Mouse (Mus musculus) inflammation-experienced regulatory T-cells, adult 6 months (primary cell): ENCODE measurements at regions not wholly inside any gene's neighbourhood (a gene's known extent, or its start where the extent isn't known, plus 50 kb on each side); places are given as distances from the start of the nearest gene placed in this dataset.

Experiments used
- ATAC-seq: one replicate; pipeline ENCODE4 v1.8.0; 2017

DNA sequence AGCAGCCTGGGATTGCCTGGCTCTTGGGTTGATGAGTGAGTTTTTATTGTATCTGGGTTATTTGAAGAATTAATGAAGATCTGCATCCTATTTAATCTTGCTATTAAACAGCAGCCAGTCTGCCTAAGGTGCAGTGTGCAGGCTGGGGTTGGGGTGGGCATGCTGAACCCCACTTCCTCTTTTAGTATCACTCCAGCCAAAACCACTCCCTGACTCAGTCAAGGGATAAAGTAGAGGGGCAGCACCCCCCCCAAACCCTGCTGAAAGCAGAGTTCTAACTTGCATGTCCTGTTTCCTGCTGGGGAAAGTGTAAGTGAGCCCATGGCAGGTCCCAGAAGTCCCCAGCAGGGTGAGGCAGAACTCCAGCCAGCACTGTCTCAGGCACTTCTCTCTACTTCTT is 292.7 kb upstream of the Rtl1 start:
- no peak for ATAC-seq

DNA sequence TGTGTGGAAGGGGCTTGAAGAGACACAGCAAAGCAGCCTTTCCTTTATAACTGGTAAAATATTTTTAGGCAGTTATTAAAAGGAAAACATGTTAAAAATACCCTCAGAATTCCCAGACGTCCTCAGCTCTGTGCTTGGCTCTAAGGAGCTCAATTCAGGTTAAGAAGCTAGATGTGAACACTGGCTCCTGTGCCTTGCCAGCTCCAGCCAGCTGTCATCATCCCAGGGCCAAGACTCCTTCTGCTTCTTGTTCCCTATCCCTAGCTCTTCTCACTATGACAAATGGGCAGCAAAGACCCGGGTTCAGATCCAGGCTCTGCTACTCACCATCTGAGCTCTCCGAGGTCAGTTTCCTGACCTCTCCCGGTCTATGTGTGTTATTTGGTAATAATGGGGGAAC is 293.5 kb upstream of the Rtl1 start:
- no peak for ATAC-seq

DNA sequence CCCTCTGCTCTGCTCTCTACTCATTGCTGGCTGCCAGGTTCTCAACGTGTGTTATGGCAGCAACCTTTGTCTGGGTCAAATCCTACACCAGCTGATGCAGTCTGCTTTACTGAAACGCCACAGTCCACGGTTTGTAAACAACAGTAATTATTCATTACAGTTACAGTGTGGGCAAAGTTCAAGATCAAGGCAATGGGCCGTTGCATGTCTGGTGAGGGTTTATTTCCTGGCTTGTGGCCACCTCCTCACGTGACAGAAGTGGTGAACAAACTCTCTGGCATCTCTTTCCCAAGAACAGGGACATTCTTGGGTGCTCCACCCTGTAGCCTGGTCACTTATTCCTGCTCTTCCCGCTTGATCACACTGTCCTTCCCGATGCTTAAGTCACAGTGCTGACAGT is 295.3 kb upstream of the Rtl1 start:
- no peak for ATAC-seq

DNA sequence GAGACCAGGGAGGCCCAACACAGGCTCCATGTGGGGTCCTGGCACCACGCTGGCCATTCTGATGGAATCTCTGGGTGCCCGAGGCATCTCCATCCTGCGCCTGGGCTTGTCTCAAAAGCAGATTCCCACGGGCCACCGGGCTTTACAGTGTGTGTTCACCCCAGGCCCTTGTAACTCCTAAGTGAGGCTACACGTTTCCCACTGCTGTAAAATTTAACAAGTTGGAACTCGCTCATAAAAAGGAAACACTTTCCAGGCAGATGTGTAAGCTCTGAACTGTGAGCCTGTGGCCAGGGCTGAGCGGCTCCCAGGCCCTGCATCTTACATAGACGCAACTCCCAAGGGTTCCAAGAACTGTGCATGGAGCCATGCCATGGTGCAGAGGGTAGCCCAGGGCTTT is 296.3 kb upstream of the Rtl1 start:
- no peak for ATAC-seq

DNA sequence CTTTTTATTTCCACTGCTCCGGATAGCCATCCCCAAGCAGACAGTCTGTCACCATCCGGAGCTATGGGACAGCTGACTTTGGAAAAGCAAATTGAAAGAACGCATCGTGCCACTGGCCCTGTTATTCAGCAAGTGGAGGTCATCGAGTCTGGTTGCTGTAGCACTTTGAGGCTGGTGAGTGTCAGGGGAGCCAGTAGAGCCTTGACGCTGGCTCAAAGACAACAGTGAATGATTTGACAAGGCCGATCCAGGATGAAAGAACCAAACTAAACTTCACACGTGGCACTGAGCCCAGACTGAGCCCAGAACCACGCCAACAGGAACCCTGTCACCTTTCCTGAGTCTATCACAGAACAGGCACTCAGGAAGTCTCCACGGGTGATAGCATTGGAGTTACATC is 296.8 kb upstream of the Rtl1 start:
- no peak for ATAC-seq

DNA sequence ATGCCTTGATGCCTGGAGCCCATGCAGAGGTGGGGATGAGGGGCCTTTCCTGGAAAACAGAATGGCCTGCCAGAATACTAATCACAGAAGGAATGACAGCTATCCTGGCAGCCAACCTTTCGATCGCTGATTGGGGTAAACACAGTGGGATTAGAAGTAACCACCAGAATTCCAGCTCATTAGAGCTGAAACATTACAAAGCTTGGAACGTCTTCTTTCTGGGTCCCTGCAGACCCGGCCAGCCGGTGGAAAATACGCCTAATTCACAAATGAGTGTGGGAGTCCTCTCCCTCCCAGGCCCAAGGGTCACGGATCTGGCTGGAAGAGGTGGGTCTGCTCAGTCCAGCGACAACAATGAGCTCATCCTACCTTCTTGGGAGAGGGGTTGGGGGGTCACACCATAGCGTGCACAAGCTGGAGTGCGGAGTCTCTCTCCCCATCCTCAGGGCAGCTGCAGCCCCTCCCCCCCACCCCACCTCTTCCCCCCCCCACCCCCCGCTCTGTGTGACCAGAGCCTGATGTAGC is 297.8 kb upstream of the Rtl1 start:
- ATAC-seq, result no peak

DNA sequence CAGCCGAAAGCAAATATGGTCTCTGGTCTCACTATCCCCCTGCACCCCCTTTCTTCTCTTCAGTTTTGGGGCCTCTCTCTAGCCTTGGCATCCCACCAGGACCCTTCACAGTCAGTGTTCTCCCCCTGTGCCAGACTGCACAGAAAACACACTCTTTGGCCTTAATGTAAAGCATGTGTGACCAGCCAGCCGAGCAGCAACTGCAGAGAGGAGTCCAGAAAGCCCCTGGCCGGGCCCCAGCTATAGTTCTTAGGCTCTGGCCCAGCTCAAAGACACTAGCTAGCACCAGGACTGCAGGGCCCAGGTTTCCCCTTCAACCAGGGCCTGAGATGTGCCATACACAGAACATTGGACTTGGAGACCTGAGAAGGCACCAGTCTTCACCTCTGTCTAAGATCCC is 299.3 kb upstream of the Rtl1 start:
- ATAC-seq, result no peak

DNA sequence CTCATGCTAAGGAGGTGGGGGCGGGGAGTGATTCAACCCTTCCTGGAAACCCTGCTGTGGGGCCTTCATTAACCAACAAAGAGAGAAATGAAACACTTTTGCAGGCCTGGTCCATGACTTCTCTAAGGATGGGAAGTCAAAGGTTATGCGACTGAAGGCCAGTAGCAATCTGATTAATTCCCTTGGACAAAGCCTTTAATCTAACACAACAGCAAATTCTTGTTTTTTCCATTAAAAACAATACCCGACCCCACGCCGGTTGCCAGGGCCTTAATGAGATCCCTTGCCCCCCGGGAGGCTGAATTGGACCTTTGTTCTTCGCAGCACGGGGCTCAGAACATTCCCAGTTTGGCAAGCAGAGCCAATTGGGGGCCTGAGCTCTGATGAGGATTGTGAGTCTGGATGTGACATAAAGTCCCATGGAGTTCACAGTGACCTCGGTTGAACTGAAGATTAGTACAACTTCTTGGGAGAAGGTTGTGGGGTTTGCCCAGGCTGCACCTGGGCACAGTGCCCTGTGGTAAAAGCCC is 310.9 kb upstream of the Rtl1 start:
- no peak for ATAC-seq

DNA sequence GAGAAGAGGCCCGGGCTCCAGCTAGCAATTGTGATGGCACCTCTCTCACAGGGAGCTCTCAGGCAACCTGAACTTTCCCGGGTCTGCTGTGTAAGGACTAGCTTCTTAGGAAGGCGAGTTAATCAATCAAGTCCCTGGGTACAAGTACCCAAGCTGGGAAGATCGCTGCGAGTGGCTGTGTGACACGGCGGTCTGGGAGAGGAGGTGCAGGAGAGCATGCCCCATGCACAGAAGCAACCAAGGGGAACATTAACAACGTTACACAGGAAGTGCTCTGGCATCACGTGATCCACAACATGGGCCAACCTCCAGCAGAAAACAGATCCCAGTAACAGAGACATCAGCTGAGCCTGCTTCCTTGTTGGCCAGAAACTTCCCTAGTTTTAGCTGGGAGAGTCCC is 311.4 kb upstream of the Rtl1 start:
- ATAC-seq, result no peak

DNA sequence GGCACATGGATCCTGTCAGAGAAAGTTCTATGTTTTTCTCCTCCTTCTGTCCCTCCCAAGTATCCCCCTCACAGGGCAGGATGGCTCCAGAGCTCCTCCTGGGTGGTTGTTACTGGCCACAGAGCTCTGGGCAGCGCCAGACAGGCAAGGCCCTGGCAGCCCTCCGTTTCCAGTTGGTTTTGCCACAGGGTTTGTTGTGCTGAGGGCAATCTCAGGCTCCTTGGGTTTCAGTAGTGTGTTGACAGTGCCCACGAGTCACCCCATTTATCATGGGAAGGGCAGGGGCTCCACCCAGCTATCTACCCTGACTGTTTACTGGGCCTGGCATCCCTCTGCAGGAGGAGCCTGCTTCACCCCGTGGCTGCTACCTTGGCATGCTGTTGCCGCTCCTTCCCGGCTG is 317.6 kb upstream of the Rtl1 start:
- no peak for ATAC-seq

DNA sequence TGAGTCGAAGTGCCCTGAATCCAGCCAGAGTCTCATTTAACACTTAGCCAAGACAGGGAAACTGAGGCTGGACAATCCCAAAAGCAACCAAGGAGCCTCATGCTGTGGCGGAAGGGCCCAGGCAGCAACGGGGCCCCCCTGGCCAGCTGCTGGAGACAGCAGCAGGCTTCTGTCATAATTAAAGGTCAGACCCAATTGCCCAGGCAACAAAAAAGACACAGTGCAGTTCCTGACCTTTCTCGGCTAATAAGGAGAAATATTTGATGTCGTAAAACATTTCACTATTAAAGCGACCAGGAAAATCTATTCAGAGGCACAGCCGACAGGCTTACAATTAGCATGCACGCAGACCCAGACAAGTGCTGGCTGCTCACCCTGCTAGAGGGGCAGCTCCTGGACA is 318.8 kb upstream of the Rtl1 start:
- no peak for ATAC-seq

DNA sequence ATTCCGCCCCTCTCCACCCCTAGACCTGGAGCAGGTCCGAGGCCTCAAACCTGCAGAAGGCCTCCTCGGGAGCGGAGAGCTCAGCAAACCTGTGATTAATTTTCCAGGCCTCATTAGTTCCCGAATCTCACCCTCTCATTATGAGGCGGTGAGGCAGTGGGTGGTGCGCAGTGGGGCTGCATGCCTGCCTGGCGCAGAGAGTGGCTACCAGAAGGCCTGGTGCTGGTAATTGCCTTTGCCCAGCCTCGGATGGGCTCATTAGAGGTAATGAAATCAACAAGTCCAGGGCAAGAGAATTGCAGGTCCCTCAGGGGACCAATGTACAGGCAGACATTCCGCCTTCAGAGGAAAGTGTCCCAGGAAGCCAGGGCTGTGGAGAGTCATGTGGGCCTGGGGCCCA is 322.0 kb upstream of the Rtl1 start:
- ATAC-seq, result no peak

DNA sequence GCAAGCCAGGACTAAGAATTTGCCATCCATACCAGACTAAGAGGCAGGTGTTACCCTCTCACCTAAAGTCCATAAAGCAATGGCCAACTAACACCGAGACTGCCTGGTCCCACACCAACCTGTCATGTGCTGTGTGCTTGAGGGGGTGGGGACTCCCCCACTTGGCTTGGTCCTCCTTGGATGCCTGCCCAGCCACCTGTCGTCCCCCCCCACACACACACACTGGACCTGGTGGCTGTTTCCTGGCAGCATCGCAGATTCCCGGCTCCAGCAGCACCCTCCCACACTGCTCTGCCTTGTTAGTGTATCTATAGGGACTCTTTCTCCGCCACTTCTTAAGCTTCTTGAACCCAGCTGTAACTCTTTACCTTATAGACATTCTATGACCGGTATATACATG is 325.7 kb upstream of the Rtl1 start:
- ATAC-seq, result no peak

DNA sequence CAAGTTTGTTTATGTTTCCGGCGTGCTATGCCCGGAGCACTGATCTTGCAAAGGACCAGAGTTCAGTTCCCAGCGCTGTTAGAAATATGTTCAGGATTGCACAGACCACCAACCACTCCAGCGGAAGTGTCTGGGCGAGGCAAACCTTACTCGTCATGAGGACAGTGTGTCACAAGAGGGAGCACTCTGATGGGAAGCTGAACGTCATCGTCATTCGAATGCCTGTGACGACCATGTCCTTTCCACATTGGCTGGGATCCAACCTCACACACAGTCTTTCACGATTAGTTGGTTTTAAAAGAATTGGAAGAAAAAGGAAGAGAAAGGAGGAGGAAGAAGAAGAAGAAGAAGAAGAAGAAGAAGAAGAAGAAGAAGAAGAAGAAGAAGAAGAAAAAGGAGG is 326.5 kb upstream of the Rtl1 start:
- no peak for ATAC-seq

DNA sequence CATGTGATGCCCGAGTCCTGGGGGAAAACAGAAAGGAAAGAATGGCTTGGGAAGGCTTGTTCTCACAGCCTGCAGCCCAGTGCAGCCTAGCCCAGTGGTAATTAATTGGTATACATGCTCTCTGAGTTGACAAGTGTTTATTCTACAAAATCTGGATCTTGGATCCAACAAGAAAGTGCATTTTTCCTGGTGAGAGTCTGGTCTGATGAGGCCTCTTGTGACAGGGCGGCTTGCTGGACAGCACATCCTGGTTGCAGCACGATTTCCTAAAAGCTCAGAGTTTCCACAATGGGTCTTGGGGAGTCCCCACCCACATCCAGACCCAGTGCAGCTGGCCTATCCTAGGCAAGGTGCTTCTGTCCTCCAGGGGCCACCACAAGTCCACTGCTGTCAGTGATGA is 332.7 kb upstream of the Dio3 start:
- ATAC-seq, result no peak

DNA sequence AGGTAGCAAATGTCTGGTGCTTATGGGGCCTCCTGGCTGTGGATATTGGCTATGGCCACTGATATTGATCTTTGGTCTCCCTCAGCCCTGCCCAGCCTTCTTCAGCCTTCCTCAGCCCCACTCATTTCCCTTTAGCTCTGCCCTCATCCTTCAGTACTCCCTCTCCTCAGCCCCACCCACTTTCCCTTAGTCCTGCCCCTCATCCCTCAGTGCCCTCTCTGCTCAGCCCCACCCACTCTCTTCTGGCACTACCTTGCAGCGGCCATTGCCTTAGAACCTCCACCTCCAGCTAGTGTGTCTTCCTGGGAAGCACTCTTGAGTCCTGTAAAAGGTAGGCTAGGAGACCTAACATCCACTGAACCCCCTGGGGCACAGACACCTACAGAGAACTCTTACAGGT is 331.9 kb upstream of the Dio3 start:
- no peak for ATAC-seq

DNA sequence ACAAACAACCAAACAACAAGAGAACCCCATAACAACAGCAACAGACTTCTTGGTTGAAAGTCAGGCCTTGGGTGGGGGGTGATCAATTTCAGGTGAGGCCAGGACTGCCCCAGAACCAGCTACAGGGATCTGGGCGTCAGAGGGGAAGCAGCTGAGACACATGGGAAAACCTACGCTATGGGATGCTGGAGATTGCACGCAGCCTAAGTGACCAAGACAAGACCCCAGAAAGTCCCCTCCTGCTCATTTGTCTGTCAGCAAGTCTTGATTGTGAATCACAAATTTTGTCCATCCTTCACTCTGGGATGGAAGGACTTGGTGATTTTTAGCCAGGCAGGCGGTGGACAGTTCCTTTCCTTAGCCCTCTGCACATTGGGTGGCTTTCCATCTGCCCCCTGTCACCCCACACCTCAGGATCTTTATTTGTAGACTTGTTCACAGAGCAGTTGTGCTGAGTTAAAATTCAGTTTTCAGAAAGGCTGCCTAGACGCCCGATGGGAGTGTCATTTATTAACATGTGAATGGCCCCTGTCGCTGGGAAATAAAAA is 330.9 kb upstream of the Dio3 start:
- ATAC-seq, result no peak

DNA sequence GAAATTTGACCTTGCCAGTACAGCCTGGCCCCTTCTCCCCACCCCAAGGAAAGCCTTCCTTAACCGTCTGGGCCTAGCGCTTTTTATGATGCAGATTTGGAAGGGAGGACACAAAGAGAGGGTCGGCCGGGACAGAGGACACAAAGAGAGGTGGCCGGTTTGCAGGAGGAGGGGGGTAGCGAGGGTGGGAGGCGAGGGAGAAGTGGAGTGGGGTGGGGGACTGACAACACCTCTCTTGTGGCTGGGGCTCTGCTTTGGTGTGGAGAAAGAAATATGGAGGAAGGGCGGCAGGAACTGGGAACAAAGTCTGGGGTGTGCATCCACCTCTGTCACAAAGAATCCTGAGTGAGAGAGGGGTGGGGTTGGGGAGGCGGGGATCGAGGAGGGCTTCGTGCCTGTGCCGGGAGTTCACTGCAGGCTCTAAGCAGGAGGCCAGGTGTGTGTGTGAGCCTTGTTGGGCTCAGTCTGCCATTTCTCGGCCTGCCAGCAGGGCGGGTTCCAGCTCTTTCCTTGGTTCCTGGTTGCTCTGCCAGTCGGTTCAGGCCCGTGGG is 330.4 kb upstream of the Dio3 start:
- no peak for ATAC-seq

DNA sequence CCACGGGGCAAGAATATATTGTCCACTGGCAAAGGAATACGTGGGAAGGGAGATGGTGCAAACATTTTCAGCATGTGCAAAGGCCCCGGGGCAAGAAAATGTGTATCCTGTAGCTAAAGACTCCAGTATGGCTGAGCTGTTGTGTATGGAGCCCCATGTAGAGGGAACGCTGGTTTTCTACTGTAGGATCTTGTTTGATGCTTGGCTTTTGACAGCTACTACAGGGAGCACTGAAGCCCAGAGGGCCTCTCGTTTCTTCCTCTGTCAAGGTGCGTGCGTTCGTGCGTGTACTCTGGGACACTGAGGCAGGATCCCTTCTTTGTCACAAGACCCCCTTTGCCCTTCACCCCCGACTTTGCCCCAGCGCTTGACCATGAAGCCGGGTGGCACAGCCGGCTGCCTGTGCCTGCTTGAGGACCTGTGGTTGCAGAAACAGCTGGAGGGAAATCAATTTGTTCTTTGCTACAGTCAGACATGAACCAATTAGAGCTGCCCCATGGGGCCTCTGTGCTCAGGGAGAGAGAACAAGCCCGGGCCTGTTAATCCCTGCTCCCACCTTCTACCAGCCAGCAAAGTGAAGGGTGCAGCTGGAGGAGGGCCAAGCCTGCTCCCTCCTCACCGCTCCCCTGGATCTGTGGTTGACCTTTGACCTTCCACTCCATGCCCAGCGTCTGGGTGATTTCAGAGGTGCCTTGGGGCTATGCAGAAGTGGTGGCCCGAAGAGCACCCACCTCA is 329.5 kb upstream of the Dio3 start:
- no peak for ATAC-seq

DNA sequence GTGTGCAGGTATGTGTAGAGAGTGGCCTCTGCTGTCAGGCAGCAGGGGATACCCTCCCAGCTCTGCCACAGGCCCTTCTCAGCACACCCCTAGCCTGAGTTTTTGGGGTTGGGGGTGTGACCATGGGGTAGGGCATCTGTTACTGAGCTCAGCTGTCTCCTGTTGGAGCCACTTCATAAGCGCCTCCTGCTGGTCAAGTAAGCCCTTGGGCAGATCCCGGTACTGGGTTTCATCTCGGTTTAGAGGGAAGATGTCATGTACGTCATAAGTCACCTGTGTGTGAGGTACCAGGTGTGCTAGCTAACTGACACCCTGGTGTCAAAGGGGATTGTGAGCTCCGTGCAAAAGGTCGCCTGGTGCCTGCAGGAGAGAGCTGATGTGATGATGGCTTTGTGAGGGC is 328.2 kb upstream of the Dio3 start:
- ATAC-seq, result no peak

DNA sequence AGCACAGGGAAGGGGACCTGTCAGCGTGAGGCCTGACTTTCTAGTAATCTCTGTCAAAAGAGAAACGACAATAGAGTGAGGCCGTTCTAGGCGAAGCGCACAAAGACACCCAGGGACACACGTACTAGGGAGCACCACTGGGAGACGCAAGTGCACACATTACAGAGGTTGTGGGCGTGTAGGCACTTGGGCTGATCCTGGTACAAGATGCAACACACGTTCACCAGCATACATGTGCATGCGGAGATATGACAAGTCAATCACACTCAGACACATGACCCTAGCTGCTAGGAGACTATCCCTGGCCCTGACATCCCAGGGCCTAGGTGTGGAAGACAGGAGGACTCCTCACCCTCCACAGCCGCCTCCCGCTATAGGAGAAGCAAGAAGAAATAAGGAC is 327.4 kb upstream of the Dio3 start:
- no peak for ATAC-seq

DNA sequence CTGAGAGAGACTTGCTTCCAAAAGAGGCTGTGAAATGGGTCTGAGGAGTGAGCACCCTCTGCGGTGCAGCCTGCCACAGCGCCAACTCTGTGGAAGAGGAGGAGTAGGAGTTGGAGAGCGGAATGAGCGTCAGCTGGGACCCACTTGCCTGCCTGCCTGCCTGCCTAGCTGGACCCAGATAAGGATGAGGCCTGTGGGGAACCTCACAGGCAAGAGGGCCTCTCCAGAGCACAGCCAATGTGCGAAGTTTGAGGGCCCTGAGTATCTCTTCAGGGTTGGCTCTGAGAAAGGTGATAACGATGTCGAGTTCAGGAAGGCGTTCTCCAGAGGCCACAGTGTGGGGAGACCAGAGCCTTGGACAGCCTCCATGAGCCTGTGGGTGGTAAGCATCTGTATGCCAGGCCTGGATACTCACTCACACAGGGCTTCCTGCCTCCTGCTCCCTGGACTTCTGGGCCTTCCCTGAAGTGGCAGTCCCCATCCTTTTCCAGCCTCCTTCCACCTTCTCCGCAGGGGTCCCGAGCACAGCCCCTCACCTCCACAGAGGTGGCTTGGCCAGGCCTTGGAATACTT is 326.9 kb upstream of the Dio3 start:
- no peak for ATAC-seq

DNA sequence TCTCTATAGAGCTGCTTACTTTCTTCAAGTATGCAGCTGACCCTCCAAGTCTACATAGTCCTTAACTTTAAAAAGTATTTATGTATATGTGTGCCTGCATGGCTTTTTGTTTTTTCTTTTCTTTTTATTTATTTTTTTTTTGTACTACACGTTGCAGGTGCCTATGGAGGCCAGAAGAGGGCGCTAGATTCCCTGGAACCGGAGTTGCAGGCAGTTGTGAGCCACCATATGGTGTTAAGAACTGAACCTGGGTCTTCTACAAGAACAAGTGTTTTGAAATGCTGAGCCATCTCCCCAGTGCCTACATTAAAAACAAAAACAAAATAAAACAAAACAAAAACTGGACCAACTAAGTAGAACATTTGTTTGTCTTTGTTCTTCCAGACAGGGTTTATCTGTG is 325.9 kb upstream of the Dio3 start:
- no peak for ATAC-seq

DNA sequence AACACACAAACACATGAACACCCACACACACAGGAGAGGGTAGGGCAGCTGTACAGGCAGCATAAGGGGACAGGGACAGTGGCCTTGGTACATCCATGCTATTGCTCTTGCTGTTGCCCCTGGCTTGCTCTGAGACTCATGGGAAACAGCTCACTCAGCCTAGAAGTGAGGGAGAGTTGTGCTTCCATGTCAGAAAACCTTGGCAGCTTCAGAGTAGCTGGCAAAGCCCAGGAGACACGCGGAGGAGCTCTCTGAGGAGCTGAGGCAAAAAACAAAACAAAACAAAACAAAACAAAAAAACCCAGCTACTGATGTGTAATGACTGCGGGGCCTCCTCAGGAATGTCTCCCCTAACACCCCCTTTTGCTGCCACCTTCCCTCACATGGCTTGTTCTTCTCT is 321.6 kb upstream of the Dio3 start:
- ATAC-seq, result no peak
